Mouse (Mus musculus) stomach, postnatal 0 days (tissue): ENCODE results near the gene Gm3409.
"Not testable (repeated sequence)": the region's sequence is repeated elsewhere in the genome, so short reads cannot be mapped to it uniquely, and the experiment has no call there.

Source experiments
- CTCF ChIP-seq: IDR thresholded peaks from 2 replicates; pipeline ENCODE4 v1.5.1; 2016; ENCODE audit warnings: antibody characterized with exemption, low read depth, mild to moderate bottlenecking, moderate library complexity
- EP300 ChIP-seq: optimal IDR thresholded peaks from 2 replicates; pipeline ENCODE3; 2016; ENCODE audit warnings: antibody characterized with exemption

DNA sequence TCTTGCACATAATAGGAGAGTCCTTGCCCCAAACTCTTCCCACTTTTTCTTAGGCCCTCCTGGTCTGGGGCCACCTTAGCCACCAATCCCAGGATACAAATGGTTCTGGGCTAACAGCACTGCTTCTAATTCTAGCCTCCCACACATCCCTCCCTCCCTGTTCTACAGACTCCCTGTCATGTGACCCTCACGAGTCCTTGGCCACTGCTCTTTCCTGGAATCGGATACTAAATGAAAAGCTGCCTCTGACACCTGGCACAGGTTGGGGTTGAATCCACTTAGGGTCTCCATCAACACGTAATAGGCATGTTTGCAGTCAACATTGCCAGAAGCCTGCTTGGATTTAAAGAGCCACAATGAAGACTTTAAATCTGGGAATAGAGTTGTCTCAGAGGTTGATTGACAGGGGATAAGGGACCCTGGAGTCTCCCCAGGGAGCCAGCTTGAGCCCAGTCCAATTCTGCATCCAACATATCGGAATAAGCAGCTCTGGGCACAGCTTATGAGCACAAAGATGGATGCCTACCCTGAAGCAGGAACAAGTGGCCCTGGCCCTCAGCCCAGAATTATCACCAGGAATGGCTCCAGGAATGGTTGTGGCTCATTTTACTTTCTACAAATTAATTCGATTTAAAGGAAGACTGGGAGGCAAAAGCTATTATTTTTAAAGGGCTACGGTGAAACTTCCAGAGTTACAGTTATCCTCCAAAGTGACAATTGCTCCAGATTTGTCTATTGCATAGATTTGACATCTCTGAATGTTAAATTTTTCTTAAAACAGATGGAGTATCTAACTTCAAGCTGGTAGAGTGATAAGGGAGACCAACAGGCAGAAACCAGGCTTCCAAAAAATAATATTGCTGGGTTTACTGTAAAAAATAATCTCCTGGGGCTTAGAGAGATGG is 34.6 kb downstream of the Gm3409 start:
- TF ChIP-seq CTCF, EP300: not testable (repeated sequence)
